Mouse (Mus musculus) embryonic facial prominence, embryonic 10.5 days (tissue): Measurements from ENCODE around the gene Mdk. TPM values are rescaled to one million over a fixed set of nuclear protein-coding genes. Genes with fewer than 3 reads are reported as not detected.

Experiments
- DNase-seq: peaks from one replicate; pipeline ENCODE4 v3.0.0-alpha.2; 2017; ENCODE audit warnings: low spot score
- H3K27ac ChIP-seq: fragments of 300-500 bp; sonication (generic); replicated peaks from 2 replicates; pipeline ENCODE4 v1.5.1; 2016; ENCODE audit warnings: mild to moderate bottlenecking
- H3K27me3 ChIP-seq: fragments of 300-500 bp; sonication (generic); replicated peaks from 2 replicates; pipeline ENCODE4 v1.6.1; 2016; ENCODE audit warnings: low read depth, mild to moderate bottlenecking; ENCODE audit not compliant: poor library complexity, severe bottlenecking
- H3K36me3 ChIP-seq: fragments of 300-500 bp; sonication (generic); replicated peaks from 2 replicates; pipeline ENCODE4 v1.6.1; 2016; ENCODE audit warnings: mild to moderate bottlenecking, moderate library complexity
- H3K4me1 ChIP-seq: fragments of 300-500 bp; sonication (generic); 2 replicates; pipeline ENCODE4 v1.6.1; 2016
- H3K4me3 ChIP-seq: fragments of 300-500 bp; sonication (generic); 2 replicates; pipeline ENCODE4 v1.5.1; 2016; ENCODE audit warnings: mild to moderate bottlenecking, moderate library complexity
- H3K9me3 ChIP-seq: fragments of 300-500 bp; sonication (generic); 2 replicates; pipeline ENCODE4 v1.6.1; 2016; ENCODE audit warnings: mild to moderate bottlenecking
- WGBS: fragments of 180-500 bp; shearing (Covaris S2); methylation state at CpG from one replicate; pipeline ENCODE4 v1.1.7; 2016; 5-methylcytosine and 5-hydroxymethylcytosine counted together
- polyA plus RNA-seq: library from polyadenylated mRNA; unstranded; fragments of >200 nt; fragmentation: Nextera tagmentation; extraction: Ambion mirVana; gene quantifications from 2 replicates; pipeline ENCODE4 v1.2.1, GENCODE M21; 2016

The Mdk gene
- polyA plus RNA-seq, 1 experiment from 2014 or later: 2,212 TPM

DNA sequence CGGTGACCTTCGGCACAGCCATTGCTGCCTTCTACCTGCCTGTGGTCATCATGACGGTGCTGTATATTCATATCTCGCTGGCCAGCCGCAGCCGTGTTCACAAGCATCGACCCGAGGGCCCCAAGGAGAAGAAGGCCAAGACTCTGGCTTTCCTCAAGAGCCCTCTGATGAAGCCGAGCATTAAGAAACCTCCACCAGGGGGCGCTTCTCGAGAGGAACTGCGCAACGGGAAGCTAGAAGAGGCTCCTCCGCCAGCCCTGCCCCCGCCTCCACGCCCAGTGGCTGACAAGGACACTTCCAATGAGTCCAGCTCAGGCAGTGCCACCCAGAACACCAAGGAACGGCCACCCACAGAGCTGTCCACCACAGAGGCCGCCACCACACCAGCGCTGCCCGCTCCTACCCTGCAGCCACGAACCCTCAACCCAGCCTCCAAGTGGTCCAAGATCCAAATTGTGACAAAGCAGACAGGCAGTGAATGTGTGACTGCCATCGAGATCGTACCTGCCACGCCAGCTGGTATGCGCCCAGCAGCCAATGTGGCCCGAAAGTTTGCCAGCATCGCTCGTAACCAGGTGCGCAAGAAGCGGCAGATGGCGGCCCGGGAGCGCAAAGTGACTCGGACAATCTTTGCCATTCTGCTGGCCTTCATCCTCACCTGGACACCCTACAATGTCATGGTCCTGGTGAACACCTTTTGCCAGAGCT is 4.1 kb downstream of the Mdk start:
- H3K4me3 ChIP-seq: peak overlapping the region; percentile 36
- WGBS: 42% methylated on average over 34 of the region's 34 CpGs

DNA sequence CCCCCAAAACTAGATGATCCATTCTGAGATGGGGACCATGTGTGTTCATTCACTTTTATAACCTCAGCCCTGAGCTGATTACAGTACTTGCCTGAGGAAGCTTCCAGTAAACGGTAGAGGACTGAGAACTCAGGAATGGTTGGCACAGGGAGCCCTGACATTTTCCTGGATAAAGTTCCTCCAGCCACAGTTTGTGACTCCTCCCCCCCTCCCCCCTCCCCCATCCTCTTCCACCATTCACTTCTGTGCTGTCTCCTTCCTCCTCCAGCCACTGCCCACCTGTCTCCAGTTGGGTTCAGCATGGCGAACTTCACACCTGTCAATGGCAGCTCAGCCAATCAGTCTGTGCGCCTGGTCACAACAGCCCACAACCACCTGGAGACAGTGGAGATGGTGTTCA is 5.1 kb downstream of the Mdk start, which contains the start of gene Chrm4:
TSS of gene Chrm4 (plus strand) at position 301 of the 400 bp plus-strand sequence.
- peaks cover 29% of the 10 kb centered on the region for H3K36me3 ChIP-seq
- no peak for DNase-seq
- H3K27me3 ChIP-seq: peaks cover 41% of the 10 kb centered on the region
- peak within 1 kb of the TSS; percentile 8; the same call in 1 of the 2 replicates for H3K27ac ChIP-seq
- H3K9me3 ChIP-seq: no peaks in the 10 kb centered on the region
- WGBS: 89% methylated on average over 3 of the region's 3 CpGs
- peak within 1 kb of the TSS; percentile 36 for H3K4me3 ChIP-seq
- H3K4me1 ChIP-seq: peaks cover 62% of the 10 kb centered on the region

More for the DNA sequence above, 4.1 kb downstream of the Mdk start:
- peak overlapping the region; percentile 8; the same call in 1 of the 2 replicates for H3K27ac ChIP-seq
- H3K4me1 ChIP-seq: peaks cover 62% of the 10 kb centered on the region
- DNase-seq: peak; percentile 87
- no peaks in the 10 kb centered on the region for H3K9me3 ChIP-seq
- H3K36me3 ChIP-seq: peaks cover 32% of the 10 kb centered on the region
- peaks cover 30% of the 10 kb centered on the region for H3K27me3 ChIP-seq

DNA sequence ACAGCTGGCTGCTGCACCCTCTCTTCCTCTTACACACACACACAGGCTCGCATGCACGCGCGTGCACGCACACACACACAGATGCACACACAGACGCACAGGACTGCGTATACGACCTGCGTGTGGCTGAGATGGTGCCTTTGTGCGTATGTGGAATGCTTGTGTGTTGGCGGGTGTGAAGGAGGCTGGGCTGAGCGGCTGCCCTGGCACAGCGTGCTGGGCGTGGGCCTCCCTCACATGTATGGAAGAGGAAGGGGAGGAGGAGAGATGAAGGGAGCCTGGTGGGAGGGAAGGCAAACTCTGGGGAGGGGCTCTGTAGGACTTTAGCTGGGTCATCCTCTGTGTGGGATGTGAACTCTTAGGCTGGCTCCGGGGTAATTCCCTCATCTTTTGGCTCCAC is 6.7 kb downstream of the Mdk start:
- H3K36me3 ChIP-seq: peaks cover 29% of the 10 kb centered on the region
- WGBS: 89% methylated on average over 15 of the region's 15 CpGs
- H3K4me1 ChIP-seq: peaks cover 68% of the 10 kb centered on the region
- H3K9me3 ChIP-seq: no peaks in the 10 kb centered on the region
- DNase-seq: no peak
- no peak overlapping the region for H3K27ac ChIP-seq
- H3K27me3 ChIP-seq: peaks cover 56% of the 10 kb centered on the region
- no peak overlapping the region for H3K4me3 ChIP-seq

DNA sequence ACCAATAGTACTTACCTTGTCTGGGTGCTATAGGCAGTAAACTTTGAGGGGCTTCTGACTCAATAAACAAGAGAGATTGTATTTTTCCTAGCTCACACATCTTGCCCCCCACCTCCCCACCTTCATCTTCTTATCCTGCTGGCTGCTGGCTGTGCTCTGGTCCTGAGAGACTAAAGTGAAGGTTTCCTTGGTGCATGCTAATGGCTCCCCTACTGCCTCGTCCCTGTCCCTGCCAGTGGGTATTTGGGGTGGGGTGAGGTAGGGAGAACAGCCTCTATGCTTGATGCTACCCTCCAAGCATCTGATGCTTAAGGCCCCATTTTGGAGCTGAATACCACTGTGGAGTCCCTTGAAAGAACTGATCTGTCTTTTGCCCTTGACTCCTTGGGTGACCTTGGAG is 7.4 kb downstream of the Mdk start:
- Histone ChIP-seq H3K36me3 (peaks cover 27% of the 10 kb centered on the region), H3K9me3 (no peaks in the 10 kb centered on the region), H3K4me1 (peaks cover 63% of the 10 kb centered on the region), H3K27ac (no peak overlapping the region), H3K4me3 (no peak overlapping the region), H3K27me3 (peaks cover 63% of the 10 kb centered on the region)
- 64% methylated on average over 1 of the region's 1 CpGs for WGBS
- no peak for DNase-seq

DNA sequence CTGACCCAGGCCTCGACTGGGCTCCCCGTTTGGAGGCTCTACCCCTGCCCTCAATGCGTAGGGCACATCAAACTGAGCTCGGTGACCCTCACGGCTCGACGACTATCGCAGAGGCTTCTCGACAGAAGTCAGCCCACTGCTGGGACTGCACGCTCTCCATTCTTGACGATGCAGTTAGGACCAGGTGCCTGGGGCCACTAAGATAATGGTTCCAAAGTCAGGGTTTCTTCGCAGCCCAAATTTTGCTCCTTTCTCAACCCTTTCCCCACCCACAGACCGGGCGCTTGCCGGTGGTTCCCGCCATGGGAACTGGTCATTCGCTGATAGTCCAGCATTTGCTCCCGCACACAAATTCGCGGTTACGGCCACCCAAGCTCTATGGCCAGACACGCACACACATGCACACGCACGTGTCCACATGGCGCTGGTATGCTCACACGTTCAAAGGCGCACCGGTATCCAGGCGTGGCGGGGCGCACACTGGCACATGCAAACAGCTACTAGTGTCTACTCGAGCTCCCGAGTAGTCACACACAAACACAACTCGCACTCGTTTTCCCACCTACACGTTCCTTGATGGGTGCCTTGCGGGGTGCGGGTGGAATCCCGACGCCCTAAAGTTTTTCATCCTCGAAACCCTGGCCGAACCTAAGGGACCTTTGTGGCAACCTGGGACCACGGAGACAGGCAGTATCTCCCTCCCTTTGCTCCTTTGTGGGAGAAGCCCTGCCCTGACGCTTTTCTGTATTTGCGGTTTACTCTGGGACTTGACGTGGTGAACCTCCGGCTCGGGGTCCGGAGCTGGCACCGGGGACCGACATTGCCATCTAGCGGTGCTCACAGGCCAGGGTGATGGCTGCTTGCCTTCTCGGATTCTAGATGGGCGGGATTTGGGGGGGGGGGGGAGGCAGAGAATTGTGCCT is 8.4 kb downstream of the Mdk start:
- peak overlapping the region; percentile 72 for H3K4me3 ChIP-seq
- peaks cover 26% of the 10 kb centered on the region for H3K36me3 ChIP-seq
- DNase-seq: peak; percentile 86
- H3K27ac ChIP-seq: no peak overlapping the region; the same call in 1 of the 2 replicates
- 5% methylated on average over 54 of the region's 54 CpGs for WGBS
- peaks cover 66% of the 10 kb centered on the region for H3K27me3 ChIP-seq
- H3K4me1 ChIP-seq: peaks cover 53% of the 10 kb centered on the region
- H3K9me3 ChIP-seq: no peaks in the 10 kb centered on the region

DNA sequence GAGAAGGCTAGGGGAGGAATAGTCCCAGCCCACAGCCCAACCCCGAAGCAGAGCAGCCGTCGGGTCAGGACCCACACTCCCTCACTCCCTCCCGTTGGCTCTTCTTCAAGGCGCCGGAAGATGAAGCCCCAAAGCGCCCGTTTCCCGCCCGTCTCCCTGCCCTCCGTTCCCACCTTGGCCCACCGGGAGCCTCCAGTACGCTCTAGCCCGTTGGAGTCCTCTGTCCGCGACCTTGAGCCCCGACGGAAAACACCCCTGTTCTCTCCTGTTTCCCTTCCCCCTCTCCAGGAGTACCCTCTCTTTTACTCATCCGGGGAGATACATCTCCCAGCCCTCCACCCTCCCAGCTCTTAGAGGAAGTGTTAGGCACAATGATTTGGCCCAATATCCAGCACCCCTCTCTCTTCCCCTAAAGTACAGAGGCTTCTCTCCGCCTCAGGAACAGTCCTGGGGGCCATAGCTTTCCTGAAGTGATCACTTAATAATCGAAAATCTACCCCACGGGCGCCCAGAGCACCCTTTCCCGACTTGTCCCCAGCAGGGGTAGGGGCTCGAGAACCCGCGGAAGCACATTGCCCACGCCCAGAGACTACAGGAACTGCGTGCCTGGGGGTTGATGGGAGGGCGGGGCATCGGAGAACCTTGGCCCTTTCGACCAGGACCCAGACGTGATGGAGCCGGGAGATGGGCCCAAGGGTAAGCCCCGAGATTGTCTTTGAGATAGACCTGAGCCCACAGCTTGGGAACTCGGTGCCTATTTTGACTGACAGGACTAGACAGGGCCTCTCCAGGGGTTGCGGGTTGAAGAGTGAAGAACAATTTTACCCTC is 9.3 kb downstream of the Mdk start:
- DNase-seq: peak; percentile 37

DNA sequence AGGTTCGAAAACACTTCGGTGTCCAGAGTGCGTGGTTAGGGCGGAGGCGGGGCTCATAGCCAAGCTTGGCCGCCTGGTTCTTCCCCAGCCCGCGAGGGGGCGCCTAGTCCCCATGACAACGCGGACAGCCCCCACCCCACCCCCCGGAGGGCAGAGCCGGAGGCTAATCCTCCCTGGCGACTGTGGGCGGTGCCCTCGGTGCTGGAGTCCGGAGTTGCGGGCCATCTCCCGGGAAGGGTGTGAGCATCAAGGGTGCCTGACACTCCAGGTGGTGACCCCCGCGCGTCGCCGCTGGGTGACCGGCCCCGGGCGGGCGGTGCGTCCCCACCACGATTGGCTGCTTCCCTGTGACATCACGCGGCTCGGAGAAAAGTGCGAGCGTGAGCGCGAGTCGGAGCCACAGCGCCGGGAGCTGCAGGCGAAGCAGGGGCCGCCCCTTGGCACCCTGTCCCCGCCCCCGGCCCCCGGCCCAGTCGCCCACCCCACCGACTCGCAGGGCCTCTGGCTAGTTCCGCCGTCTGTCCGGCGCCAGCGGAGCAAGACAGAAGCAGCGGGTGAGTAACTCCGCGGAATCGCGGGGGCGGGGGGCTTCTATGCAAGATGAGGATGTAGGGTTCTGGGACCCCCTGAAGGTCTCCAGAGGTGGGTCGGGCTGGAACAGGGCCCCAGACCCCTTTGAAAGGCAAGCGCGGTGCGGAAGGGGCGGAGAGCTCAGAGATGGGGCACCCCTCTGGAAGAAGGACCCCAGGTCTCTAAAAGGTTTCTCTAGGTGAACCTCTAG is 10.1 kb downstream of the Mdk start:
- WGBS: under 1% methylated on average over 64 of the region's 64 CpGs
- Histone ChIP-seq H3K9me3 (no peaks in the 10 kb centered on the region), H3K4me3 (peak overlapping the region; percentile 72), H3K4me1 (peaks cover 36% of the 10 kb centered on the region), H3K36me3 (peaks cover 27% of the 10 kb centered on the region), H3K27ac (peak overlapping the region; percentile 63), H3K27me3 (peaks cover 66% of the 10 kb centered on the region)
- DNase-seq: peak; percentile 88

More for the DNA sequence above, 9.3 kb downstream of the Mdk start:
- Histone ChIP-seq H3K4me3 (peak overlapping the region; percentile 72), H3K4me1 (peaks cover 44% of the 10 kb centered on the region), H3K27me3 (peaks cover 66% of the 10 kb centered on the region), H3K36me3 (peaks cover 26% of the 10 kb centered on the region), H3K9me3 (no peaks in the 10 kb centered on the region), H3K27ac (peak overlapping the region; percentile 63; the same call in 1 of the 2 replicates)
- WGBS: 3% methylated on average over 37 of the region's 37 CpGs

DNA sequence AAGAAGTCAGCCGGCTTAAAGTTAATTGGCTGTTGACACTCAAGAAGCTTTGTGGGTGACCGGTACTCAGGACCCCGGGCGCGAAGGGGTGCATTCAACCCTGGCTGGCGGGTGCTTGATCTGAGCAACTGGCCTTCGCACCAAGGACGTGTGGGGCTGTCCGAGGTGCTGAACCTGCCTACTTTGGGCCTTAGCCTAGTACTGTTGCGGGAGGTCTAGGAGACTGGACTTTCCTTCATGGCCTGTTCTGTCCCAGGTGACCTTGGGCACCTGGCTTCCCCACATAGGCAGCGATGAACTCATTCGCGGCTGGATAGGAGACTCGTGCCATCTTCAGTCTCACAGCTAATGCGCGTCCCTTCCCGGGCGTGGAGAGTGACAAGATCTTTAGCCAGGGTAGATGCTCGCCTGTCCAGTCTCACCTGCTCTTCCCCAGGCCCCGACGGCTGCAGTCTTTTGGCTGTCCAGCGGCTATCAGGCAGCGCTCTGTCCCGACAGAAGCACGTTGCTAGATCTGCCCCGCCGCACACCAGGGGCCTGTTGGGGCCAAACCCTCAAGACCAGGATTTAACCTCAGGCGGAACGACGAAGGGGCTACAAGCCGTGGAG is 10.8 kb downstream of the Mdk start:
- H3K27ac ChIP-seq: no peak overlapping the region; the same call in 1 of the 2 replicates
- peaks cover 66% of the 10 kb centered on the region for H3K27me3 ChIP-seq

DNA sequence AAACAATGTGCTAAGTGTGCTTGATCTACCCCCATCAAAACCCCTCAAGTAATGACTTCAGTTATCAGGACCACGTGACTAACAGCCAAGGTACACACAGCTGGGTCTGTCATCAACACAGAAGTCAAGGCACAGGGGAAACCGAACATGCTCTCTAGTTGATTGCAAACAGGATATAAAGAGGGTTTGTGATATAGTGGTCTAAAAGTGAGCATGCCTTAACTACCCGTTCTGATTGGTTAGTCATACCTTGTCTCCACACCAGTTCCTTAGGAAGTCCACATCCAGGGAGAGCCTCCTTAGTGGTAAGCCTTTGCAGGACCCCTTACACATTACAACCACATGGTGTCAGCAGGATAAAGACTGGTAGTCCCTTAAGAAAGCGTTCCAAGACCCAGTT is 12.0 kb downstream of the Mdk start:
- Histone ChIP-seq H3K27me3 (peaks cover 57% of the 10 kb centered on the region), H3K4me3 (no peak overlapping the region), H3K36me3 (peaks cover 45% of the 10 kb centered on the region), H3K9me3 (no peaks in the 10 kb centered on the region), H3K4me1 (peaks cover 34% of the 10 kb centered on the region), H3K27ac (no peak overlapping the region)
- 76% methylated on average over 4 of the region's 4 CpGs for WGBS
- no peak for DNase-seq

More for the DNA sequence above, 10.8 kb downstream of the Mdk start:
- peaks cover 34% of the 10 kb centered on the region for H3K36me3 ChIP-seq
- H3K9me3 ChIP-seq: no peaks in the 10 kb centered on the region
- H3K4me3 ChIP-seq: peak overlapping the region; percentile 72
- WGBS: 3% methylated on average over 31 of the region's 31 CpGs
- peak; percentile 76 for DNase-seq
- H3K4me1 ChIP-seq: peaks cover 34% of the 10 kb centered on the region

DNA sequence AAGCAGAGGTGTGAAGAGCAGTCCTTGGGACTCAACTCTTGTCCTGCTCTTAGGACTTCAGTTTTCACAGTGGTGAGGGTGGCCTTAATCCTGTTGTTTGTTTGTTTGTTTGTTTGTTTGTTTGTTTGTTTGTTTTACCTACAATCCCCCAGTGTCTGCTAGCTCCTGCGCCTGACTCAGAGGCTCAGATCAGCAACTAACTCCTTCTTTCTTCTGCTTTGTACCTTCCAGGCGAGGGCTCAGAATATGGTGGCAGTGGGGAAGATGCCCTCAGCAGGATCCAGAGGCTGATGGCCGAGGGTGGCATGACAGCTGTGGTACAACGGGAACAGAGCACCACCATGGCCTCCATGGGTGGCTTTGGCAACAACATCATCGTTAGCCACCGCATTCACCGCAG is 15.0 kb downstream of the Mdk start:
- peaks cover 27% of the 10 kb centered on the region for H3K27me3 ChIP-seq
- H3K9me3 ChIP-seq: no peaks in the 10 kb centered on the region
- no peak overlapping the region for H3K27ac ChIP-seq
- H3K4me1 ChIP-seq: peaks cover 11% of the 10 kb centered on the region
- 88% methylated on average over 7 of the region's 7 CpGs for WGBS
- no peak overlapping the region for H3K4me3 ChIP-seq
- H3K36me3 ChIP-seq: peaks cover 75% of the 10 kb centered on the region
- no peak for DNase-seq

DNA sequence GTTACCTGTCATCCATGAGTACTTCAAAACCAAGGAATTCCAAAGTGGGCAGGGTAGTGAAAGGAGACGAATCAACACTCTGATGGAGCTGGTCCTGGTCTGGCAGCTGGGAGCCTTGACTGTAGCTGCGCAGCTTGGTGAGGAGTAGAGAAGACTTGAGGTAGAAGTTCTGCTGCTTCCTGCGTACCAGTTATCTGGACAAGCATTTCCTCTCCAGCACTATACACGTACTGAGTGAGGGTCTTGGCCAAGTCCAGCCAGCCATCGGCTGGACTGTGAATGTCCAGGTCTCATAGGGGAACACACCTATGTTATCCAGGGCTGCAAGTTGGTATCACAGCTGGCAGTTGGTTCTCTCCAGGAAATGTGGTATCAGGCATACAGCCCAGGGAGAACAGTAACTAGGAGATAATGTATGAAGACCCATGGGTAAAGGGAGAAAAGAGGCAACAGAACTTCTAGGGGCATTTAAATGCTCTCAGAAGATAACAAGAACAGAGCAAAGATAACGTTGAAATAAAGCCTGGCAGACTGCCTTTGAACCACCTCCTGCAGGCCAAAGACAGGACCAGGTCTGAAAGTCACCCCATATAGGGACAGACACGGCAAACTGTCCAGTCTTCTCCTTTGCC is 15.6 kb downstream of the Mdk start:
- Histone ChIP-seq H3K27ac (no peak overlapping the region), H3K36me3 (peaks cover 82% of the 10 kb centered on the region), H3K27me3 (peaks cover 20% of the 10 kb centered on the region), H3K4me3 (no peak overlapping the region), H3K4me1 (peaks cover 5% of the 10 kb centered on the region), H3K9me3 (no peaks in the 10 kb centered on the region)
- WGBS: 91% methylated on average over 7 of the region's 7 CpGs
- DNase-seq: no peak
